Mouse (Mus musculus) embryonic facial prominence, embryonic 10.5 days (tissue): Measurements from ENCODE around the gene Fam107b. TPM values are rescaled to one million over a fixed set of nuclear protein-coding genes. Genes with fewer than 3 reads are reported as not detected.

ENCODE experiments used
- DNase-seq: peaks from one replicate; pipeline ENCODE4 v3.0.0-alpha.2; 2017; ENCODE audit warnings: low spot score
- H3K27ac ChIP-seq: fragments of 300-500 bp; sonication (generic); replicated peaks from 2 replicates; pipeline ENCODE4 v1.5.1; 2016; ENCODE audit warnings: mild to moderate bottlenecking
- H3K27me3 ChIP-seq: fragments of 300-500 bp; sonication (generic); replicated peaks from 2 replicates; pipeline ENCODE4 v1.6.1; 2016; ENCODE audit warnings: low read depth, mild to moderate bottlenecking; ENCODE audit not compliant: poor library complexity, severe bottlenecking
- H3K36me3 ChIP-seq: fragments of 300-500 bp; sonication (generic); replicated peaks from 2 replicates; pipeline ENCODE4 v1.6.1; 2016; ENCODE audit warnings: mild to moderate bottlenecking, moderate library complexity
- H3K4me1 ChIP-seq: fragments of 300-500 bp; sonication (generic); 2 replicates; pipeline ENCODE4 v1.6.1; 2016
- H3K4me3 ChIP-seq: fragments of 300-500 bp; sonication (generic); 2 replicates; pipeline ENCODE4 v1.5.1; 2016; ENCODE audit warnings: mild to moderate bottlenecking, moderate library complexity
- H3K9me3 ChIP-seq: fragments of 300-500 bp; sonication (generic); 2 replicates; pipeline ENCODE4 v1.6.1; 2016; ENCODE audit warnings: mild to moderate bottlenecking
- WGBS: fragments of 180-500 bp; shearing (Covaris S2); methylation state at CpG from one replicate; pipeline ENCODE4 v1.1.7; 2016; 5-methylcytosine and 5-hydroxymethylcytosine counted together
- polyA plus RNA-seq: library from polyadenylated mRNA; unstranded; fragments of >200 nt; fragmentation: Nextera tagmentation; extraction: Ambion mirVana; gene quantifications from 2 replicates; pipeline ENCODE4 v1.2.1, GENCODE M21; 2016

Fam107b gene
- polyA plus RNA-seq, 1 experiment from 2014 or later: 60.4 TPM

DNA sequence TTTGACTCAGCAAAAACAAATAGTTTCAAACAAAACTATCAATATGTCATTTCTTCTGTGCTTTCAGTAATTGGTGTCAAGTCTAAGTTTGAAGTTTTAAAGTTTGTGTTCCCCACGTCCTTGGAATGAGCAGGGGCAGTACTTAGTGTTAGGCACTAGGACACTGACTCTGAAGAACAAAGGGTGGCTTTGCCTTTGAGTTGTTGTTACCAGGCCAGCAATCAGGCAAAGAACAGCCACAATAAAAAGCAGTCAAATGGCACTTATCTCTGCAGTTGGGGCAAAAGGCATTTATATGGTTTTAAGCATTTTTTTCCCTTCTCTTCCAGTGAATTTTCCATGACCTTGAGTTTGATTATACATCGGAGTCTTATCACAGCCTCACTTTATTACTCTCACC lies 12.5 kb downstream of the Fam107b start:
- Histone ChIP-seq H3K36me3 (no peaks in the 10 kb centered on the region), H3K4me3 (no peak overlapping the region), H3K4me1 (no peaks in the 10 kb centered on the region), H3K27me3 (no peaks in the 10 kb centered on the region), H3K27ac (no peak overlapping the region), H3K9me3 (no peaks in the 10 kb centered on the region)
- 81% methylated on average over 2 of the region's 2 CpGs for WGBS
- no peak for DNase-seq

DNA sequence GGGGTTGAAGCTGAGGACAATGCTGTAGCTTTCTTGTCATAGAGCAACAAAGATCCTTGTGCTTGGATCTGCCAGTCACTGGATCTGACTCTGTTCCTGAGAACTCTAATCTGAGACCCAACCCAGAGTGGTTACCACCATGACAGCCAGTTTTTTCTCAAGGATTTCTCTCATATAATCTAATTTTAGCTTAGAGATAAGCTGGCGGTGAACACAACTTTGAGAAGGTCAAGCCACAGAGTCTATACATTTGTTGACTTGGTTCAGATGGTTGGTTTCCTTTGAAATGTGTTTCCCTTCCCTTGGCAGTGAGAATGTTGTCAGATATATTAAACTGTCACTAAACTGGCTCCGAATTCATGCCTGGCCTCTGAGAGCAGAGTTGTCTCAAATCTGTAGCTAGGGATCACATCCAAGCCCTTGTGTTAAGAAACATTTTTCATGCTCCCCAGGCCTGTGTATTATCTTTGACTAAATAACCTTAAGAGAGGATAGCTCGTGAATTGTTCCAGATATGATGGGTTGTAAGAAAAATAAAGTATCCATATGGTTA lies 15.0 kb downstream of the Fam107b start:
- no peak overlapping the region for H3K27ac ChIP-seq
- no peaks in the 10 kb centered on the region for H3K4me1 ChIP-seq
- H3K9me3 ChIP-seq: no peaks in the 10 kb centered on the region
- no peaks in the 10 kb centered on the region for H3K36me3 ChIP-seq
- H3K27me3 ChIP-seq: no peaks in the 10 kb centered on the region
- WGBS: 87% methylated on average over 3 of the region's 3 CpGs
- no peak overlapping the region for H3K4me3 ChIP-seq
- DNase-seq: no peak

DNA sequence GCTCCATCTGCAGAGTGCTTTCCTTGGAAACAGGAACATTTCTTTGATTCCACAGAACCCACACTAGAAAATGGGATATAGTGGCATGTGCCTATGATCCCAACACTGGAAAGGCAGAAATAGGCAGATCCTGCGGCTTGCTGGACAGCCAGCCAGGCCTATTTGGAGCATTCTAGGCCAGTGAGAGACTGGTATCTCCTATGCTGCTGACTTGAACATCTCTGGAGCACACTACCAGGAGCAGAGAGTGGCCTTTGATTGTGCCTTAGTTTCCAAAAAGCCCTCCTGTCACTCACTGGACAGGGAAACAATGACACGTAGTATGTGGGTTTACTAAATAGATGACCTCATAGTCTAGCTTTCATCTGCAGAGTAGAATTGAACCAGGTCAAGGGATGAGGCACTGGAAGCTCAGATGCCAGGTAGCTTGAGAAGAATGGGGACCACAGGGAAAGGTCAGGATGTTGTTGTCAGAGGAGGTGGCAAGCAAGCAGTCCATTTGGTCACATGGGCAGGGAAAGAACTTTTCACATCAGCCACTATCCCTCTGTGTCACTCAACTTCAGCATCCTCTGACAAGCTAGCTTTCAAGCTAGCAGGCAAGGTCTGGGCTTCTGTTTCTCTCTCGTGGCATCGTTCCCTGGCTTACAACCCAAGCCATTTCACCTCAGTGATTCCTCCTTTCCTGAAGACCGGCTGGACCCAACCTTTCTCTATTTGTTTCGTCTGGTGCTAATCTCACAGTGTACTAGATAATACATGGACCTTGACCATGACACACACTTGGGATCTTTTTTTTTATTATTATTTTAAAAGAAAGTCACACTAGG lies 20.0 kb downstream of the Fam107b start:
- 84% methylated on average over 6 of the region's 6 CpGs for WGBS
- Histone ChIP-seq H3K4me1 (no peaks in the 10 kb centered on the region), H3K9me3 (no peaks in the 10 kb centered on the region), H3K4me3 (no peak overlapping the region), H3K27ac (no peak overlapping the region), H3K27me3 (no peaks in the 10 kb centered on the region), H3K36me3 (no peaks in the 10 kb centered on the region)
- no peak for DNase-seq

DNA sequence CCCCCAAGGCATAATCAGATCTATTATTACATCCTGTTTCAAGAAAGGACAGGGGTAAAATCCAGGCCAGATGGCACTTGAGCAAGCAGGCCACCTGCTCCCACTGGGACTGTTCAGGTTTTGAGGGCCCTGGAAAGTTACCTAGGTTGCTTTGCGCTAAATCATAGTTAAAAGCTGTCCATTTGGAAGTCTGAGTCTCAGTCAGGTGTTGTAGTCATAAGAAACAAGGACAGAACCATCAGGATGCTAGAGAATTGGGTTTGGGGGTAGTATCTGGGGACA lies 20.6 kb downstream of the Fam107b start:
- no peak for DNase-seq
- Histone ChIP-seq H3K4me3 (no peak overlapping the region), H3K9me3 (no peaks in the 10 kb centered on the region), H3K4me1 (no peaks in the 10 kb centered on the region), H3K27me3 (no peaks in the 10 kb centered on the region), H3K27ac (no peak overlapping the region), H3K36me3 (no peaks in the 10 kb centered on the region)
- WGBS: 85% methylated on average over 1 of the region's 1 CpGs

DNA sequence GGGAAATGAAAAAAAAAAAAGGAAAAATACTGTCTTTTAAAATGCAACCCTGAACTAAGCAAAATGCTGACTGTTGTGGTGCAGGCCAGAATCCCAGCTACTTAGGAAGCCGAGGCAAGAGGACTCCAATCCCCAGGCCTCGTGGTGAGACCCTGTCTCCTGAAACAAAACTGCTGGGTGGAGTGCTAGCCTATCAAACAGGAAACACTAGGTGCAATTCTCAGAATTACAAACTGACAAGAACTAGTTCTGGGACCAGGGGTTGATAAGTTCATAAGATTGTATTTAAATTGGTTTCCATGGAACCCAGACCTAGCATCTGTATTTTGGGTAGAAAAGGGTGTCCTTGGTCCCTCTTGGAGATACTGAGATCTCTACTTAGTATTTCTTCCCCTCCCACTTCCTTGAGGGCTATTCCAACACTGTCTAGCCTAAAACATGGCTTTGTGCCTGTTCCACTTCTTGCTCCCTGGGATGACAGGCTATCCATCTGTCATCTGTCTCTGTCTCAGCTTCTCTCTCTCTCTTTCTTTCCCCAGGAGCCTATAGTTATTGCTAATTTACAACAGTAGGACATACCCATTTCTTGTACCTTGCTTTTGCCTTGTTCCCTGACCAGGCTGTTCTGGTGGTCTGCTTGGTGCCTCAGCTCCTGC lies 24.5 kb downstream of the Fam107b start:
- peaks cover 3% of the 10 kb centered on the region; the same call in 1 of the 2 replicates for H3K9me3 ChIP-seq
- no peaks in the 10 kb centered on the region for H3K27me3 ChIP-seq
- H3K4me3 ChIP-seq: no peak overlapping the region
- 71% methylated on average over 2 of the region's 2 CpGs for WGBS
- H3K36me3 ChIP-seq: no peaks in the 10 kb centered on the region
- no peak for DNase-seq
- no peak overlapping the region for H3K27ac ChIP-seq
- H3K4me1 ChIP-seq: no peaks in the 10 kb centered on the region

DNA sequence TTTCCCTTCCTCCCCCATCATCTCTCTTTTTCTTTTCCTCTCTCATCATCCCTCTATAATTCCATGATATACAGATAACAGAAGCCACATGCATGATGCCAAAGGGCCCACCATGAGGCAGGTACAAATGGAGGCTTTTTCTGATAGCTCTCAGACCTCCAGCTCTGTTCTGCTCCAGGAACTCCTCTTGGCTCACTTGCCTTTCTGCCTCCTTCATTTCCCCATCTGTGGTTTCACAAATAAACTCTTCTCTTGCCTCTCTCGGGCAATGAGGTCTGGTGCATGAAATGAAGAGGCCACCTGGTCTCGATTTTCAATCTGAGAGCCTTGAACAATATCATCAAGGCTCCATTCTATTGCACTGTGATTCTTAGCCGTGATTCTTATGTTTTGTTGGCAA lies 30.1 kb downstream of the Fam107b start:
- WGBS: 68% methylated on average over 3 of the region's 3 CpGs

DNA sequence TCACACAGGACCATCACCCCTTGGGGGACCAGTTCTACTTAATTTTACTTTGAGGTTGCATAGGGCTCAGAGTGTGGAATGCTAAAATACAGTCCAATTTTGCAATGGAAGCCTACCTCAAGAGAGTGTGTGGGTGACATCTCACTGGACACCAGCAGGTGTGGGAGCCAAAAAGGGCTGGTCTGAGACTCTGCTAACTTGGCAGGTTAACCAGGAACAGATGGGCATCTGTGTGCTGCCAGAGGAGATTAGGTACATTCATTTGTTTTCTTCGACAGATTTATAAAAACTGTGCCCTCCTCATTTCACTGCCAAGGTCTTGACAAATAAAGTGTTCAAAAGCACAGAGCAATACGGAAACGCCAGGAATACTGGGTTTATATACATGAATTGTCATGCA lies 32.3 kb downstream of the Fam107b start:
- Histone ChIP-seq H3K4me3 (no peak overlapping the region), H3K27me3 (no peaks in the 10 kb centered on the region), H3K9me3 (no peaks in the 10 kb centered on the region), H3K36me3 (no peaks in the 10 kb centered on the region), H3K27ac (no peak overlapping the region), H3K4me1 (no peaks in the 10 kb centered on the region)
- no peak for DNase-seq
- 91% methylated on average over 3 of the region's 3 CpGs for WGBS

More for the DNA sequence above, 30.1 kb downstream of the Fam107b start:
- Histone ChIP-seq H3K36me3 (no peaks in the 10 kb centered on the region), H3K4me1 (no peaks in the 10 kb centered on the region), H3K27ac (no peak overlapping the region), H3K4me3 (no peak overlapping the region), H3K27me3 (no peaks in the 10 kb centered on the region), H3K9me3 (peaks cover 3% of the 10 kb centered on the region; the same call in 1 of the 2 replicates)
- no peak for DNase-seq

DNA sequence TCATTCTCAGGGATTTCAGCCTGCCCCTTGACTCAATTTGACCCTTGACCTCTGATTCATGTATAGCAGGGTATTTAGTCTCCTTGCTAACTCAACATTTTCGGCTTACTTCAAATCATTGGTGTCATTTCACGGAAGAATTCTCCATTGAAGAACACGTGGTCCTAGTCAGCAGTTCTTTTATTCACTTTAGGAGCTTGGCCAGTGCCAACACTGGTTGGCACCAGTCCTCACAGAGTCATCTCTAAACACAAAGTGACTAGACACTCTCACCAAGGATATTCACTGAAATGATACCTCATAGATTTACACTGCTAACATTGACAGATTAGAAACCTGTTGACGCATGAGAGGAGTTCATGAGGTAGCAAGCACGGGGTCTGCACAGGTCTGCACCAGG lies 32.9 kb downstream of the Fam107b start:
- no peak overlapping the region for H3K4me3 ChIP-seq
- no peaks in the 10 kb centered on the region for H3K4me1 ChIP-seq
- no peaks in the 10 kb centered on the region for H3K36me3 ChIP-seq
- 84% methylated on average over 5 of the region's 5 CpGs for WGBS
- H3K27me3 ChIP-seq: no peaks in the 10 kb centered on the region
- DNase-seq: no peak
- H3K9me3 ChIP-seq: no peaks in the 10 kb centered on the region
- H3K27ac ChIP-seq: no peak overlapping the region

DNA sequence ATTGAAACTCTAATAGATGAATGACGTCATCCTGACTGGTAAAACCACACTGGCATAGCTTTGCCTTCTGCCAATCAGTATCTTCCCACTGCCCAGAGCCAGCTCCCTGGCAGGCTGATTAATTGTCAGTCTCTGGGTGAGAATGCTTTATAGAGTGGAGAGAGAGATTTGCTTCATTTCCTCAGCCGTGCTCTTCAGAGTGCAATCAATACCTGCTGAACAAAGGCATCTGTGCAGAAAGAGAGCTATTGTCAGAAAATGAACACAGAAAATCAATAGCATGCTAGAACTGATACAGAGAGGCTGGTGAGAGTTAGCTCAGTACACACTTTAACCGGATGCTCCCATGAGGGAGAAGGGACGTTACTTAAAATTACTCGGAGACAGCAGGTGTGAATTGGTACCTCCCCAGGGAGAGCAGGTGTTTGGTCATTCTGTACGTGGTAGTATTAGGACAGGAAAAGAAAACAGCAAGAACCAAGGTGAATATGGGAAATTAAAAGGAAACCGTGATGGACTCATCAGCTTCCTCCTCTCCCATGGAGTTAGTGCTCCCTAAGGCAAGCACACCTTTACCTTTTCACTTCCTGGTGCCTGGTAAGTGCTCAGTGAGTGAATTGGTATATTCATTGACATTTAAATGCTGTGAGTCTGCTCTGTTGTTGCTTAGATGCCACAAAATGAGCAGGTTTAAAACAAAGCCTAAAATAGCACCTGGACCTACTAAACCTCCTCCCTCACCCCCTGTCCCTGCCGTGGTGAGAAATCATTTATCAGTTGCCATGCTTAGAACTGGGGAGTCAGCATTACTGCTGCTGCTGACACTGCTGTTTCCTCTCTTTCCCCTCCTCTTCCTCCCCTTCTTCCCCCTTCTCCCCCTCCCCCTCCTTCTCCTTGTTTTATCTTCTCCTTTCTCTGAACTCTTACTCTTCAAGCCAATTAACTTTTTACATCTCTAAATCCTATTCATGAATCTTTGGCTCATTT lies 38.9 kb downstream of the Fam107b start:
- no peak overlapping the region for H3K4me3 ChIP-seq
- no peak overlapping the region for H3K27ac ChIP-seq
- no peak for DNase-seq
- no peaks in the 10 kb centered on the region for H3K27me3 ChIP-seq
- H3K36me3 ChIP-seq: no peaks in the 10 kb centered on the region
- 65% methylated on average over 8 of the region's 8 CpGs for WGBS
- no peaks in the 10 kb centered on the region for H3K4me1 ChIP-seq
- H3K9me3 ChIP-seq: no peaks in the 10 kb centered on the region

DNA sequence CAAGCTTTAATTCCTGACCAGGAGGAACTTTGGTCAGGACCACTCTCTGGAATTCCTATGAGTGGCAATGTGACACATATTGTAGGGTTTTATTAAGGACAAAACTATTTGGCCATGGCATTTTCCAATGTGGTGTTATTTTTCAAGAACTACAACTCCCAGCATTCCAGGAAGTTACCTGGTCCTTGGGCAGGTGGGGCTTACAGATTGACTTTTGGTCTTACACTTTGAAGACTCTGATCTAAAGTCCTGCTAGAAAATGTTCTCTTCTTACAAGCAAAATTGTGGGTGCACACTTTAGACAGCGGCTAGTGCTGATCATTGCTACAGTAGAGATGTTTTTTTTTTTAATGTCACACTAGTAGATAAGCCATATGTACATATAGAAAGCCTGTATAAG lies 48.2 kb downstream of the Fam107b start:
- Histone ChIP-seq H3K27ac (no peak overlapping the region), H3K27me3 (no peaks in the 10 kb centered on the region), H3K4me3 (no peak overlapping the region), H3K9me3 (no peaks in the 10 kb centered on the region), H3K36me3 (no peaks in the 10 kb centered on the region), H3K4me1 (peaks cover 6% of the 10 kb centered on the region)
- DNase-seq: no peak
- 91% methylated on average over 1 of the region's 1 CpGs for WGBS

DNA sequence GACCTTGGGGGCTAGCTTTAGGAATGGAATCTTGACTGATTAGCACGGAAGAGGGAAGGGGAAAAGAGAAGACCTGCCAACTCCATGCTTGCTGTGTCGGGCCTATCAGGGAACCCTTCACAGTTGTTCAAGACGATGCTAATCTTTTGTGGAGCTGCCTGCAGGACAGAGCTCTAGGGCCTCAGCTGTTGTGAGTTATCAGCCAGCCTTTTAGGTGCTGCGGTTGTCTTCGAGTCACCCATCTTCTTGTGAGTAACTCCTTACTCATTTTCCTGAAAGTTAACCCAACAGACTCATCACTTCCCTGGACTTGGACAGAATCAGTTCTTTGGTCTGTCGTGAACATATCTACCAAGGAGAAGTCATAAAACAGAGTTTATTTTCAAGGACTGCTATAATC lies 51.3 kb downstream of the Fam107b start:
- Histone ChIP-seq H3K9me3 (no peaks in the 10 kb centered on the region), H3K4me1 (peaks cover 6% of the 10 kb centered on the region), H3K36me3 (no peaks in the 10 kb centered on the region), H3K27me3 (no peaks in the 10 kb centered on the region), H3K4me3 (no peak overlapping the region), H3K27ac (no peak overlapping the region)
- DNase-seq: no peak
- 77% methylated on average over 6 of the region's 6 CpGs for WGBS

DNA sequence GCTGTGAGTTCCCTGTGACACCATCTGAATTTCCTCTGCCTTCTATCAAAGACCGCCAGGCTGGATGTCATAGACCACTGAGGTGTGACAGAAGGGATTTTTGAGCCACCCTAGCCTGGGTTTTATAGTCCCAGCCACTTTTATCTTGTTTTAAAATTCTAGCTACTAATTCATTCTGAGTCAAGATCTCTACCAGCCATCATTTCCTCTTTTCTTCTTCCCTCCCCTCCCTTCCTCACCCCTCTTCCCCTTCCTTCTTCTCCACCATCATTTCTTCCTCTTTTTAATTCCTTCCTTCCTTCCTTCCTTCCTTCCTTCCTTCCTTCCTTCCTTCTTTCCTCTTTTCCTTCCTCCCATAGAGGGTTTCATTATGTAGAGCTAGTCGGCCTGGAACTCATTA lies 51.9 kb downstream of the Fam107b start:
- Histone ChIP-seq H3K4me3 (no peak overlapping the region), H3K4me1 (peaks cover 6% of the 10 kb centered on the region), H3K36me3 (no peaks in the 10 kb centered on the region), H3K27me3 (no peaks in the 10 kb centered on the region), H3K9me3 (no peaks in the 10 kb centered on the region), H3K27ac (no peak overlapping the region)
- no peak for DNase-seq
- 87% methylated on average over 2 of the region's 2 CpGs for WGBS
